Mouse (Mus musculus): ENCODE results near the gene Kpna4.
"Not testable (repeated sequence)": the region's sequence is repeated elsewhere in the genome, so short reads cannot be mapped to it uniquely, and the experiment has no call there.

The Kpna4 gene

DNA sequence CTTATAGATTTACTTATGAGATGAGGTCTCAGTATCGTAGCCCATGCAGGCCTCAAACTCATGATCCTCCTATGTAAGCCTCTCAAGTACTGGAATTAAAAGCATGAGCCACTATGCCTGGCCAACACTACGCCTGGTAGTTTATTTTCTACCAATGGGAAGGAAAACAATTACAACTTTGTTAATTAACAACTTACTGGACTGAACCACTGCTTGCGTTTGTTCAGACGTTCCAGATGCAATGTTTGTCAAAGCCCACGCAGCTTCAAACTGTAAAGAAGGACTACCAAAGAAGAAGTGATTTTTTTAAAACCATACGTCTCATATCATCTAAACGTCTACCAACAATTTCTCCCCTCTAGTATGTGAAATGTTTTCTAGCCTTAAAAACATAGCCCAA lies 32.5 kb downstream of the Kpna4 start:
- no peak for DNase-seq (ENCODE audit: low spot score)

- peak; percentile 32 for DNase-seq (ENCODE audit: low spot score)
Measured at GRCm38 (mm10) chr3:69064005-69064404, 62.9 kb downstream of the Kpna4 start.

DNA sequence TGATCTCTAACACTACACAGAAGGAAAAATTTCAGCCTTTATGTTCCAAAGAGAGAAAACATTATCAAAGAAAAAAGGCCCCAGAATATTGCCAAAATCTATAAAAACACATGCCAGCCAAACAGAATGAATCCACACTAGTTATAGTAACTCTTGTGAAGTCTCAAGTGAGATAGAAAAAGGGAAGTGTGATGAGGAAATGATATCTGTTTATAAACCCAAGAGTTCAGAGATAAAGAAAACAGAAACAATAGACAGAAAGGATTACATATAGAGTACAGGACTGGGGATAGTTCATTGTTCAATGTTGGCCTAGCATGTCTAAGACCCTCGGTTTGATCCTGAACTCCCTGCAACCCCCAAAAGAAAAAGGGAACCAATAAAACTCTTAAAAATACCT lies 64.1 kb downstream of the Kpna4 start:
- DNase-seq (ENCODE audit: low spot score), result no peak

GRCm38 (mm10) chr3:69060672-69061071 lies 66.2 kb downstream of the Kpna4 start:
- no peak for DNase-seq (ENCODE audit: low spot score)

DNA sequence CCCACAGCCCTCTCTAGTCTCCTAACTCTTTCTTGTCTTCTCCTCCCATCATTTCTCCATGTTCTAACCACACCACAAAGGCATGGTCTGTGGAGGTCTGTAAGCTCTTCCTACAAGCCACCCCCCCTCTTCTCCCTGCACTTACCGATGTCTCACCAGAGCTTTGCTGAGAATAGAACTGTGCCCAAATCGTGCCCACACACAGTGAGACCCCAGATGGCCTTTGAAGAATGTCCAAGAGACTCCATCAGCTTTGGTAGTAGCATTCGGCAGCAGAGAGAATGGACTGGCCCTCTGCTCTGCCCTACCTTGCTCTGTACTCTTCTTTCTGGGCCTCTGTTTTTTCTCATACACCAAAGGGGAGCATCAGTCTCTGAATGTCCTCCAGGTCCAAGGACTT lies 71.0 kb downstream of the Kpna4 start:
- DNase-seq (ENCODE audit: low spot score), result no peak

DNA sequence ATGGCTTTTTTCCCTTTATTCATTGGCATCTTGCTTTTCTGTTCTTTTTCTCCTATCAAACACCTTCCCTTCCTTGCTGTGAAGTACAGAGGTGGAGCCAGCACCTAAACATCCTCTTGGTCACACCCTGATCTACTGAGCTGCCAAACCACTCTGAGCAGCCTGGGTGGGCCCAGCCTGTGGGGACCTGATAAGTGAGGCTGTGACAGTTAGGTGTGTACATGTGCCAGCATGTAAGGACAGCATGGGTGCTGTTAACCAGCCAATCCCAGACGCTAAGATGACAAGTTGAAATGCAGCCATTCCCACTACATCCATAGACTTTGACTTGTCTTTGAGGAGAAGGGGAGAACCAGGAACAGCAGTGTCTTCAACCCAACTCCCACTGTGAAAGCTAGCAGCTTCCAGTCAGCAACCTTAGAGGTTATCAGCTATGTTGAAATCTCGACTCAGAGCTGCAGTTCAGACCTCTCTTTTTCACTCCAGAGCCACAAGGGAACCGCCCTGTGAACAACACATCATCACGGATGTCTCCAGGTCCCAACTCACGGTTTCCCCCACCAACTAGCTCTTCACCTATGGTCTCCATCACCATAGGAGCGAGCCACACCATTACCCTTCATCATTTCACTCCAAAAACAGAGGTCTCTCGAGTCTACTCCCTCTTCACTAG lies 72.0 kb downstream of the Kpna4 start:
- DNase-seq (ENCODE audit: low spot score), result no peak

DNA sequence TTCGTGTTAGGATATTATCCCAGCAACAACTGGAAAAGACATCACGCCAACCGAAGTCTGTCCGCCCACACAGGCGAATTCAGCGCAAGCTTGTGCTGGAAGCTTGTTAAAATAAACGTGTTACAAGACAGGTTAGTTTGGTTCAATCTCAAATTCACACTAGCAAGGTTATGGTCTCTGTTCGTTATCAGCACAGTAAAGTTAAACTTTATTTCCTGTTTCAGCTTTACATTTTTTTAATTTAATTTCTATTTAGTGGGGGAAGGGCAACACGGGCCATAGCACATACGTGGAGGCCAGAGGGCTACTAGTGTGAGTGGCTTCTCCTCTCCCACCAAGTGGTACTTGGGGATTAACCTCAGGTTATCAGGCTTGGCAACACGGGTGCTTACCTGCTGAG lies 75.0 kb downstream of the Kpna4 start:
- DNase-seq (ENCODE audit: low spot score), result no peak

DNA sequence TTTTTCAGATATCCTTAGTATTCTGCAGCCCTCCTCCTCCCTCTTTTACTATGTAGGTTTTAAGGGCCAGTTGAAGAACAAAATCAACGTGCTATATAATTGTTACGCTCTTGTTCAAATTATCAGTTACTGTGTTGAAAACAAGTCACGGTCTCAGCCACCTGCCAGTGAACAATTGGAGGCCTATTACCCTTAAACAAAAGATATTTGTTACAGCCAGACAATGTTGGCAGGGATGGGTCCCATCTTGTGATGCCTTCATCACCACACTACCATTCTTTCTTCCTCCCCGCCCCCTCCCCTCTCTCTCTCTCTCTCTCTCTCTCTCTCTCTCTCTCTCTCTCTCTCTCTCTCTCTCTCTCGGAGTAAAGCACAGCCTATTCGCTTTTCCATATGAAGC lies 77.9 kb downstream of the Kpna4 start:
- DNase-seq (ENCODE audit: low spot score), result no peak

- DNase-seq (ENCODE audit: low spot score), result no peak
Measured at GRCm38 (mm10) chr3:69047684-69048083, 79.2 kb downstream of the Kpna4 start.

DNA sequence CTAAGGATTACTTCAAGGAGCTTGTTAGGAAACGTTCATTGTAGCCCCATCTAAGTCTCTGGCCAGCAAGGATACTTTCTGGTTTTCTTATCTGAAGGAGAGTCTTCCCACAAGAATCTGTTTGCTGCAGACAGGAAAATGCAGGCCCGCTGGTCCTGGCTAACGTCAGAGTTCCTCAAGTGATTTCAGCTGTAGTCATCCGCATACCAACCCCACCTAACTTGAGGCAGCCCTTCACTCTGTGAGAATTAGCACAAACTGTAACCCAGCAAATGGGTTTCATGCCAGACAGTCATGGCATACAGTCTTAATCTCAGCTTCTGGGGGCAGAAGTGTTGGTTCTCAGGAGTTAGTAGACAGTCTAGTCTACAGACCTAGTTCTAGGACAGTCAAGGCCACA lies 80.4 kb downstream of the Kpna4 start:
- DNase-seq (ENCODE audit: low spot score), result no peak

GRCm38 (mm10) chr3:69045750-69046149 lies 81.2 kb downstream of the Kpna4 start:
- DNase-seq (ENCODE audit: low spot score), result no peak

GRCm38 (mm10) chr3:69045400-69045703 lies 81.6 kb downstream of the Kpna4 start:
- DNase-seq (ENCODE audit: low spot score), result no peak

GRCm38 (mm10) chr3:69044645-69045399 lies 82.1 kb downstream of the Kpna4 start, which contains the start of gene Trim59:
Gene Trim59, minus strand, starts transcription at chr3:69044755.
- DNase-seq (ENCODE audit: low spot score), result peak; percentile 51

- no peak for DNase-seq (ENCODE audit: low spot score)
Measured at GRCm38 (mm10) chr3:69044167-69044591, 82.7 kb downstream of the Kpna4 start.

DNA sequence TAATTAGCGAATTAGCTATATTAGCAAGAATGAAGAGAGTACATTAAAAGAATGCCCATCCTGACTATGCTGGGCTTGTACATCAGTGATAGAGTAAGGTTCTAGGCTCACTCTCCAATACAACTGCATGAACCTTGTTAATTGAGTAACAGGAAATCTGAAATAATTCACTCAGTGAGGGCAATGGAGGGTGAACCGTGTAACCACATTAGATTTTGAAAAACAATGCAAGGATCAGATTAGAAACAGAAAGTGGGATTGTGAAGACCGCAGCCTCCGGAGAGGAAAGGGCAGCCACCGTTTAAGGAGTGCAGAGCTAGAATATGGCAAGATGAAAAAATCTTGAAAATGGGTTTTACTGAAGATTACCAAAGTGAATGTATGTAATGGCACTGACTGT lies 85.6 kb downstream of the Kpna4 start:
- no peak for DNase-seq (ENCODE audit: low spot score)

DNA sequence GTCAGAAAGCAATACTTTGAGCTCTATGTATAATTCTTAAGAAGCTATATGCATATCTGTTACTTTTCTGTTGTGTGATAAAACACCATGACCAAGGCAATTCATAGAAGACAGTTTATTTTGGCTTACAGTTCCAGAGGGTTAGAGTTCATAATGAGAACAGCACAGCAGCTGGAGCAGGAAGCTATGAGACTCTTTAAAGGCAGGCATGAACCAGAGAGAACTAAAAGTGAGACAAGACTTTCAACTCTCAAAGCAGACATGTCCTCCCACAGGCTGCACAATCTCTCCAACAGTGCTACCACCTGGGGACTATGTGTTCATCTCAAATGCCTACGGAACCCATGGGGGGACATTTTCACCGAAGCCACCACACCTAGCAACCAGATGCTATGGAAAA lies 86.8 kb downstream of the Kpna4 start:
- DNase-seq (ENCODE audit: low spot score), result no peak

GRCm38 (mm10) chr3:69026133-69026783 lies 100.7 kb downstream of the Kpna4 start:
- no peak for DNase-seq (ENCODE audit: low spot score)

- DNase-seq (ENCODE audit: low spot score), result no peak
Measured at GRCm38 (mm10) chr3:69020764-69021163, 106.1 kb downstream of the Kpna4 start.

DNA sequence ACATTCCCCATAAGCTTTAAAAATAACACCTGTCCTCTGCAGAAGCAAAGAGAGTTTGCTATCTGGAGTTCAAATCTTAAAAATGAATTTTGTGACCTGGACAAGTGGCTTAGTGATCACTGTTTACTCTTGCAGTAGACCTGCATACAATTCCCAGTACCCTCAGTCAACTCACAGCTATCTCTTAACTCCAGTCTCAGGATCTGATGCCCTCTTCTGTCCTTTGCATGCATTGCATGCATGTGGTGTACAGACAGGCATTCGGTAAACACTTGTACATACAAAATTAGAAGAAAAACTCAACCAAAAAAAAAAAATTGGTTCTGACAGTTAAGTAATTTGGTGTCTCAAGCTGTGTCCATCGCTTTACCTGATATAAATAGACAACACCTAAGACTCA lies 106.6 kb downstream of the Kpna4 start:
- DNase-seq (ENCODE audit: low spot score), result no peak

GRCm38 (mm10) chr3:69018635-69019034 lies 108.3 kb downstream of the Kpna4 start:
- DNase-seq (ENCODE audit: low spot score), result not testable (repeated sequence)

- no peak for DNase-seq (ENCODE audit: low spot score)
Measured at GRCm38 (mm10) chr3:69017181-69017580, 109.7 kb downstream of the Kpna4 start.

All from layer of hippocampus, adult 9-10 months (tissue).